Mouse (Mus musculus) heart, embryonic 16.5 days (tissue): ENCODE results near the gene Myh7b. TPM values are rescaled to one million over a fixed set of nuclear protein-coding genes. Genes with fewer than 3 reads are reported as not detected.

Experiments used
- ATAC-seq: fragments of 200-750 bp; cut with Nextera tagmentation; replicated peaks from 2 replicates; pipeline ENCODE4 v1.8.0; 2017; ENCODE audit warnings: moderate number of reproducible peaks; ENCODE audit not compliant: insufficient read depth, low FRiP score; ENCODE audit errors: extremely low read depth
- H3K27ac ChIP-seq: fragments of 300-500 bp; sonication (generic); 2 replicates; pipeline ENCODE4 v1.5.1; 2014; ENCODE audit warnings: mild to moderate bottlenecking, low read length, control low read depth, moderate library complexity
- H3K27me3 ChIP-seq: fragments of 300-500 bp; sonication (generic); 2 replicates; pipeline ENCODE4 v1.6.1; 2014; ENCODE audit warnings: low read length, mixed read lengths; ENCODE audit not compliant: control insufficient read depth, insufficient read depth
- H3K36me3 ChIP-seq: fragments of 300-500 bp; sonication (generic); 2 replicates; pipeline ENCODE4 v1.6.1; 2014; ENCODE audit not compliant: control insufficient read depth, insufficient read depth
- H3K4me1 ChIP-seq: fragments of 300-500 bp; sonication (generic); 2 replicates; pipeline ENCODE4 v1.6.1; 2014; ENCODE audit warnings: low read length, mixed read lengths; ENCODE audit not compliant: control insufficient read depth, insufficient read depth
- H3K4me2 ChIP-seq: fragments of 300-500 bp; sonication (generic); 2 replicates; pipeline ENCODE4 v1.6.1; 2014; ENCODE audit warnings: low read depth, mild to moderate bottlenecking, control low read depth, low read length
- H3K4me3 ChIP-seq: fragments of 300-500 bp; sonication (generic); 2 replicates; pipeline ENCODE4 v1.5.1; 2014; ENCODE audit warnings: mild to moderate bottlenecking, control low read depth, low read length
- H3K9ac ChIP-seq: fragments of 300-500 bp; sonication (generic); 2 replicates; pipeline ENCODE4 v1.6.1; 2014; ENCODE audit warnings: low read length, control low read depth
- H3K9me3 ChIP-seq: fragments of 300-500 bp; sonication (generic); replicated peaks from 2 replicates; pipeline ENCODE4 v1.6.1; 2016; ENCODE audit warnings: low read length; ENCODE audit not compliant: control insufficient read depth
- WGBS: fragments of 180-500 bp; shearing (Covaris S2); extraction: QIAGEN DNeasy Blood & Tissue Kit; methylation state at CpG from one replicate; pipeline ENCODE4 v1.1.7; 2014; 5-methylcytosine and 5-hydroxymethylcytosine counted together
- polyA plus RNA-seq: library from polyadenylated mRNA; unstranded; fragments of >200 nt; fragmentation: Nextera tagmentation; extraction: Ambion mirVana; gene quantifications from 2 replicates; pipeline ENCODE4 v1.2.1, GENCODE M21; 2015

The Myh7b gene
- 22.4 and 26.4 TPM in 2 replicates for polyA plus RNA-seq

GRCm38 (mm10) chr2:155610978-155611377, at the start of gene Myh7b:
Myh7b (plus strand) TSS chr2:155611212.
- Histone ChIP-seq H3K36me3 (0 out of 2 replicates have a peak, but pooled peaks cover 2% of the 10 kb centered on the region), H3K27ac (peak within 1 kb of the TSS; percentile 91), H3K4me3 (peak within 1 kb of the TSS; percentile 58), H3K4me1 (peaks cover 29% of the 10 kb centered on the region), H3K9ac (peak within 1 kb of the TSS; percentile 74), H3K27me3 (no peaks in the 10 kb centered on the region), H3K9me3 (no peaks in the 10 kb centered on the region), H3K4me2 (peak within 1 kb of the TSS; percentile 72)
- peak; percentile 79 for ATAC-seq
- WGBS: 26% methylated on average over 4 of the region's 4 CpGs

GRCm38 (mm10) chr2:155562209-155562608, 48.8 kb upstream of the Myh7b start:
- no peaks in the 10 kb centered on the region for H3K4me1 ChIP-seq
- H3K4me2 ChIP-seq: no peak overlapping the region
- H3K27ac ChIP-seq: no peak overlapping the region
- peaks cover 16% of the 10 kb centered on the region for H3K36me3 ChIP-seq
- no peak overlapping the region for H3K9ac ChIP-seq
- no peaks in the 10 kb centered on the region for H3K9me3 ChIP-seq
- WGBS: 35% methylated on average over 1 of the region's 1 CpGs
- H3K27me3 ChIP-seq: no peaks in the 10 kb centered on the region
- H3K4me3 ChIP-seq: no peak overlapping the region
- no peak for ATAC-seq

GRCm38 (mm10) chr2:155562934-155563333, 48.1 kb upstream of the Myh7b start:
- Histone ChIP-seq H3K36me3 (peaks cover 16% of the 10 kb centered on the region), H3K27ac (no peak overlapping the region), H3K9me3 (no peaks in the 10 kb centered on the region), H3K4me2 (no peak overlapping the region), H3K4me3 (no peak overlapping the region), H3K9ac (no peak overlapping the region), H3K27me3 (no peaks in the 10 kb centered on the region), H3K4me1 (no peaks in the 10 kb centered on the region)
- 83% methylated on average over 4 of the region's 4 CpGs for WGBS
- ATAC-seq: no peak

- Histone ChIP-seq H3K27me3 (no peaks in the 10 kb centered on the region), H3K36me3 (peaks cover 7% of the 10 kb centered on the region; the same call in 1 of the 2 replicates), H3K9ac (no peak overlapping the region), H3K4me3 (no peak overlapping the region), H3K4me2 (no peak overlapping the region), H3K4me1 (no peaks in the 10 kb centered on the region), H3K9me3 (no peaks in the 10 kb centered on the region), H3K27ac (no peak overlapping the region)
- WGBS: 75% methylated on average over 5 of the region's 5 CpGs
- ATAC-seq: no peak
These were observed 43.3 kb upstream of the Myh7b start for GRCm38 (mm10) chr2:155567751-155568150.

GRCm38 (mm10) chr2:155569223-155569807, 41.7 kb upstream of the Myh7b start:
- H3K27me3 ChIP-seq: no peaks in the 10 kb centered on the region
- WGBS: 55% methylated on average over 3 of the region's 3 CpGs
- no peaks in the 10 kb centered on the region for H3K4me1 ChIP-seq
- no peak overlapping the region for H3K27ac ChIP-seq
- H3K4me2 ChIP-seq: no peak overlapping the region
- H3K4me3 ChIP-seq: no peak overlapping the region
- peaks cover 11% of the 10 kb centered on the region; the same call in 1 of the 2 replicates for H3K36me3 ChIP-seq
- no peak overlapping the region for H3K9ac ChIP-seq
- H3K9me3 ChIP-seq: no peaks in the 10 kb centered on the region
- no peak for ATAC-seq

- no peak overlapping the region for H3K4me3 ChIP-seq
- no peak for ATAC-seq
- 76% methylated on average over 9 of the region's 9 CpGs for WGBS
These were observed 38.0 kb upstream of the Myh7b start for GRCm38 (mm10) chr2:155573001-155573400.

GRCm38 (mm10) chr2:155573996-155574395, 37.0 kb upstream of the Myh7b start:
- H3K27ac ChIP-seq: no peak overlapping the region
- H3K4me3 ChIP-seq: no peak overlapping the region
- H3K4me1 ChIP-seq: no peaks in the 10 kb centered on the region
- no peak overlapping the region for H3K9ac ChIP-seq
- 86% methylated on average over 7 of the region's 7 CpGs for WGBS
- ATAC-seq: no peak
- peaks cover 12% of the 10 kb centered on the region; the same call in 1 of the 2 replicates for H3K36me3 ChIP-seq
- H3K9me3 ChIP-seq: no peaks in the 10 kb centered on the region
- no peak overlapping the region for H3K4me2 ChIP-seq
- H3K27me3 ChIP-seq: no peaks in the 10 kb centered on the region

More at GRCm38 (mm10) chr2:155573001-155573400, 38.0 kb upstream of the Myh7b start:
- Histone ChIP-seq H3K4me2 (no peak overlapping the region), H3K9ac (no peak overlapping the region), H3K36me3 (peaks cover 12% of the 10 kb centered on the region; the same call in 1 of the 2 replicates), H3K4me1 (no peaks in the 10 kb centered on the region), H3K27me3 (no peaks in the 10 kb centered on the region), H3K9me3 (no peaks in the 10 kb centered on the region), H3K27ac (no peak overlapping the region)

- H3K27ac ChIP-seq: no peak overlapping the region
- H3K4me1 ChIP-seq: no peaks in the 10 kb centered on the region
- H3K9me3 ChIP-seq: no peaks in the 10 kb centered on the region
- ATAC-seq: no peak
- no peaks in the 10 kb centered on the region for H3K27me3 ChIP-seq
- H3K4me3 ChIP-seq: no peak overlapping the region
- H3K36me3 ChIP-seq: peaks cover 12% of the 10 kb centered on the region; the same call in 1 of the 2 replicates
- WGBS: 77% methylated on average over 4 of the region's 4 CpGs
- no peak overlapping the region for H3K4me2 ChIP-seq
- H3K9ac ChIP-seq: no peak overlapping the region
These were observed 36.3 kb upstream of the Myh7b start for GRCm38 (mm10) chr2:155574700-155575099.

- H3K9ac ChIP-seq: no peak overlapping the region
- WGBS: 77% methylated on average over 9 of the region's 9 CpGs
- no peak overlapping the region for H3K27ac ChIP-seq
- no peaks in the 10 kb centered on the region for H3K27me3 ChIP-seq
- no peaks in the 10 kb centered on the region for H3K4me1 ChIP-seq
- no peaks in the 10 kb centered on the region for H3K9me3 ChIP-seq
- no peak overlapping the region for H3K4me2 ChIP-seq
- no peak for ATAC-seq
- H3K36me3 ChIP-seq: peaks cover 12% of the 10 kb centered on the region; the same call in 1 of the 2 replicates
- H3K4me3 ChIP-seq: no peak overlapping the region
These were observed 34.4 kb upstream of the Myh7b start for GRCm38 (mm10) chr2:155576656-155577055.
